Mouse (Mus musculus) liver, embryonic 13.5 days (tissue): ENCODE measurements around the gene Atg4a. TPM values are rescaled to one million over a fixed set of nuclear protein-coding genes. Genes with fewer than 3 reads are reported as not detected.

ENCODE experiments used
- ATAC-seq: fragments of 200-750 bp; cut with Nextera tagmentation; 2 replicates; pipeline ENCODE4 v1.8.0; 2017; ENCODE audit warnings: low read depth, mild to moderate bottlenecking, moderate number of reproducible peaks, moderate library complexity
- DNase-seq: peaks from one replicate; pipeline ENCODE4 v3.0.0; 2022
- H3K27ac ChIP-seq: fragments of 300-500 bp; sonication (generic); 2 replicates; pipeline ENCODE4 v1.5.1; 2015; ENCODE audit warnings: moderate library complexity, mild to moderate bottlenecking, inconsistent platforms
- H3K27me3 ChIP-seq: fragments of 300-500 bp; sonication (generic); 2 replicates; pipeline ENCODE4 v1.6.1; 2015; ENCODE audit warnings: mild to moderate bottlenecking, inconsistent platforms
- H3K36me3 ChIP-seq: fragments of 300-500 bp; sonication (generic); 2 replicates; pipeline ENCODE4 v1.6.1; 2015; ENCODE audit warnings: mild to moderate bottlenecking, inconsistent platforms
- H3K4me1 ChIP-seq: fragments of 300-500 bp; sonication (generic); replicated peaks from 2 replicates; pipeline ENCODE4 v1.6.1; 2015; ENCODE audit warnings: inconsistent platforms
- H3K4me2 ChIP-seq: fragments of 300-500 bp; sonication (generic); 2 replicates; pipeline ENCODE4 v1.6.1; 2015; ENCODE audit warnings: inconsistent platforms, mild to moderate bottlenecking, moderate library complexity
- H3K4me3 ChIP-seq: fragments of 300-500 bp; sonication (generic); replicated peaks from 2 replicates; pipeline ENCODE4 v1.5.1; 2015; ENCODE audit warnings: mild to moderate bottlenecking, inconsistent platforms
- H3K9ac ChIP-seq: fragments of 300-500 bp; sonication (generic); 2 replicates; pipeline ENCODE4 v1.6.1; 2015; ENCODE audit warnings: mild to moderate bottlenecking, inconsistent platforms
- H3K9me3 ChIP-seq: fragments of 300-500 bp; sonication (generic); replicated peaks from 2 replicates; pipeline ENCODE4 v1.6.1; 2016; ENCODE audit warnings: inconsistent platforms
- WGBS: fragments of 180-500 bp; shearing (Covaris S2); methylation state at CpG from one replicate; pipeline ENCODE4 v1.1.7; 2015; ENCODE audit not compliant: insufficient replicate concordance; 5-methylcytosine and 5-hydroxymethylcytosine counted together
- polyA plus RNA-seq: library from polyadenylated mRNA; unstranded; fragments of >200 nt; fragmentation: Nextera tagmentation; extraction: Ambion mirVana; gene quantifications from 2 replicates; pipeline ENCODE4 v1.2.1, GENCODE M21; 2015

Atg4a gene
- polyA plus RNA-seq, 1 experiment from 2014 or later, result 23.9 TPM

DNA sequence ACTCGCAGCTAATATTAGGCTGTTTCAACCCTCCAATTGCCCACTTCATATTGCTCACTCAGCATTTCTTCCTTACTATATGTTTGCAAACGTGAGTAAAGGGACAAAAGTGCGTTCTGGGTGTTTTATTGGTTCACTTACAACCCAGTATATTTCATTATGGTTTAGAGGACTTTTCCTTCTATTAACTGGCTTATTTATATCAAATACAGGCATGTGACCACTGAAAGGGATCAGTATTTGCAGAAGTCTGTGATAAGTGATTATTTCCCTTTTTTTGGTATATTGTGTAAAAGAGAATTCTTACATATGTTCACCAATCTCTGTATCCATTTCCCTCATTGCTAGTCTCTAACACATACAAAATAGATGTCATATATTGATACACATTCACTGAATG lies 203.7 kb downstream of the Atg4a start:
- Histone ChIP-seq H3K27me3 (no peaks in the 10 kb centered on the region), H3K4me2 (no peak overlapping the region), H3K9ac (no peak overlapping the region), H3K9me3 (no peaks in the 10 kb centered on the region), H3K36me3 (no peaks in the 10 kb centered on the region), H3K4me1 (no peaks in the 10 kb centered on the region), H3K27ac (no peak overlapping the region), H3K4me3 (no peak overlapping the region)
- DNase-seq (no peak), ATAC-seq (no peak)
- whole genome bisulfite sequencing, result 64% methylated on average over 3 of the region's 3 CpGs

DNA sequence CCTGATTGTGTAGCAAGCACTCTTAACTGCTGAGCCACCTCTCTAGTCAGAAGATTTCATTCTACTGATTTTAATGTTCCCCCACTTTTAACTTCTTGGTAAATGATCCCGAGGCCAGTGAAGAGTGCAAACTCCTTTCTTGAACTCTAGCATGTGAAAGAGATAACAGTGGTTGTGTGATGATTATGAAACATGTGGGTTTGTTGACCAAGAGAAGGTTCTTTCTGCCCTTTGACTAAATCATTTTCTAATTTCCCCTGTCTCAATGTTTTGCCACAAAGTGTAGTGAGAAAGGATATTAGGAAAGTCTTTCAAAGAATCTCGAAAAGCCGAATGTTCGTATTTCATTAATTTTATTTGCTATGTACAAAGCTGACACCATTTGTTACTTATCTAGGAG lies 208.4 kb downstream of the Atg4a start:
- Histone ChIP-seq H3K9ac (no peak overlapping the region), H3K4me1 (no peaks in the 10 kb centered on the region), H3K27me3 (peaks cover 3% of the 10 kb centered on the region; the same call in 1 of the 2 replicates), H3K4me2 (no peak overlapping the region), H3K36me3 (no peaks in the 10 kb centered on the region), H3K9me3 (no peaks in the 10 kb centered on the region), H3K4me3 (no peak overlapping the region), H3K27ac (no peak overlapping the region)
- no peak for ATAC-seq
- WGBS, result 76% methylated on average over 4 of the region's 4 CpGs
- DNase-seq, result no peak

DNA sequence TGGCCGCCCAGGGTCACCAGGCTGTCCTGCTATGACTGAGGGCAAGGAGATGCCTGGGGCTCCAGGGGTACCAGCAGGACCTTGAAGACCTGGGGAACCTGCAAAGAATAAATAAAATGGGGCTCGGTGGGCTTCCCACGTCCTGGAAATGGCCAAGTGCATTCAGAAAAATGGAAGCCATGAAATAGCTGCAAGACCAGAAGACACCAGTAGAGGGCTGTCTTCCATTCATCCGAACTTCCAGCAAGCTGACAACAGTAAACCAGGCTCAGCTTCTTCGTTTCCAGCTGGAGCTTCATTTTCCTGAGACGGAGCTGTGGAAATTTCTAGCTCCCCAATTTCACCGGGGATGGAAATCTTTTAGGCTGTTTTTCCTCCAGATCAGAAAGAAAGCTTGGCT lies 218.6 kb downstream of the Atg4a start:
- Histone ChIP-seq H3K27ac (no peak overlapping the region), H3K9me3 (no peaks in the 10 kb centered on the region), H3K4me3 (no peak overlapping the region), H3K27me3 (0 out of 2 replicates have a peak, but pooled peaks cover 5% of the 10 kb centered on the region), H3K4me2 (no peak overlapping the region), H3K36me3 (no peaks in the 10 kb centered on the region), H3K4me1 (no peaks in the 10 kb centered on the region), H3K9ac (no peak overlapping the region)
- no peak for DNase-seq
- no peak for ATAC-seq
- WGBS, result 40% methylated on average over 7 of the region's 7 CpGs

DNA sequence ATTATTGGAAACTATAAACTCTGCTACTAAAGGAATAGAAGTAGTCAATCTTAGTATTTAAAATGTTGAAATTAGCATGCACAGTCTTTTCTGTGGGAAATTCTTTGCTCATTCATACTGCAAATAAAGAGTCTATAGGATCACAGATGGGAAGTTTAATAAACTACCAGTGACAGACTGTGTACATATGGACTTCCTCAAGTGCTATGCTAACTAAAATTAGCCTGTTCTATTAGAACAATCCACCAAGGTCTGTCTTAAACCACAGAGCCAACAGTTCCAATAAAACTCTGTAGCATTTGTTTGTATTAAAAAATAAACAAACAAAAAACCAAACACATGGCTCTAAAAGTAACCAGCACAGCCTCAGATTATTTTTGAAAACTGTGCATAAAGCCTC lies 238.3 kb downstream of the Atg4a start:
- no peaks in the 10 kb centered on the region for H3K4me1 ChIP-seq
- H3K9ac ChIP-seq, result no peak overlapping the region
- H3K4me3 ChIP-seq, result no peak overlapping the region
- no peaks in the 10 kb centered on the region for H3K9me3 ChIP-seq
- DNase-seq (no peak), ATAC-seq (no peak)
- H3K27ac ChIP-seq, result no peak overlapping the region
- no peaks in the 10 kb centered on the region; the same call in 1 of the 2 replicates for H3K27me3 ChIP-seq
- no peak overlapping the region for H3K4me2 ChIP-seq
- no peaks in the 10 kb centered on the region for H3K36me3 ChIP-seq

DNA sequence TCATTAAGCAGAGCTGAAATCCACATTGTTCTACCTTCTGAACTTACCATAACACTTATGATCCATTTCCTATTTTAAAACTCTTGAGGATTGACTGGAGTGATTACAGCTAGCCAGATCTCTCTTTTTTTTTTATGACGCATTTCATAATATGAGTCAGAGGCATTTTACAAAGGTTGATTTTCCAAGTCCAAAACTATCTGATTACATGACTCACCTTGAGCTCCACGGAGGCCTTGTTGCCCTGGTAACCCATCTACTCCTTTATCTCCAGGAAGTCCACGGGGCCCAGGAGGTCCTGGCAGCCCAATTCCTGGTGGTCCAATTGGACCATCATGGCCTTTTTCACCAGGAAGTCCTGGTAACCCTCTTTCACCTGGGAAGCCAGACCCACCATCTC lies 242.3 kb downstream of the Atg4a start:
- H3K4me2 ChIP-seq, result no peak overlapping the region
- no peak overlapping the region for H3K27ac ChIP-seq

DNA sequence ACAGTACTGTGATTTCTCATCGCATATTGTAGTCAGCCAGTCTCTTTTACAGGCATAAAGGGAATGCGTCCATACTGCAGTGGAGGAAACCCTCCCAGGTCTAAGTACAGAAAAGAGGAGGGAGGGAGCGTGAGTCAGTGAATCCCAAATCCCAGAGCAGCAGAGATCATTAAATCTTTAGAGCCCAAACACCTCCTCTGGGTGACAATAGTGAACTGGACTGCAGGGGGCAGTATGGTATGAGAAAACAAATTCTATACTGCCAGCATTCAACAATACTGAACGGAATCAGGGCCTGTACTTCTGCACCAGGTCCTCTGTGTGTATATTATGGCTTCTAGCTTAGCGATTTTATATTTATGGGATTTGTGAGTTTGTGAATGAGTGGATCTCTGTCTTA lies 256.1 kb downstream of the Atg4a start:
- ATAC-seq (no peak), DNase-seq (no peak)
- no peaks in the 10 kb centered on the region for H3K4me1 ChIP-seq
- H3K27ac ChIP-seq, result no peak overlapping the region
- H3K36me3 ChIP-seq, result no peaks in the 10 kb centered on the region
- H3K4me3 ChIP-seq, result no peak overlapping the region
- no peaks in the 10 kb centered on the region for H3K9me3 ChIP-seq
- H3K4me2 ChIP-seq, result no peak overlapping the region
- H3K9ac ChIP-seq, result no peak overlapping the region
- H3K27me3 ChIP-seq, result no peaks in the 10 kb centered on the region; the same call in 1 of the 2 replicates
- WGBS, result 45% methylated on average over 5 of the region's 5 CpGs

More for the DNA sequence above, 242.3 kb downstream of the Atg4a start:
- no peak overlapping the region for H3K4me3 ChIP-seq
- H3K4me1 ChIP-seq, result no peaks in the 10 kb centered on the region
- 44% methylated on average over 3 of the region's 3 CpGs for WGBS
- no peak for ATAC-seq
- no peak for DNase-seq
- no peaks in the 10 kb centered on the region for H3K36me3 ChIP-seq
- H3K9ac ChIP-seq, result no peak overlapping the region
- H3K9me3 ChIP-seq, result no peaks in the 10 kb centered on the region
- H3K27me3 ChIP-seq, result no peaks in the 10 kb centered on the region; the same call in 1 of the 2 replicates

Other genes starting within 250 kb of the Atg4a start
- not detected in 2 replicates for gene Tex13b, start 143.5 kb upstream of the Atg4a start, polyA plus RNA-seq
- gene Vsig1, start 49.3 kb upstream of the Atg4a start, polyA plus RNA-seq, result 0.13 TPM in 1 of 2 replicates, not detected in the other
- gene Psmd10, start 179 bp upstream of the Atg4a start, polyA plus RNA-seq, result 46.6 and 47.4 TPM in 2 replicates